Mouse (Mus musculus) cerebellum, postnatal 10 days (tissue): Measurements from ENCODE around the gene Bzw2.

Source experiments
- DNase-seq, 2 experiments: peaks; one replicate each; pipeline ENCODE4 v3.0.0; 2021; ENCODE audit warnings: mixed read lengths in 2 of 2

Bzw2 gene

DNA sequence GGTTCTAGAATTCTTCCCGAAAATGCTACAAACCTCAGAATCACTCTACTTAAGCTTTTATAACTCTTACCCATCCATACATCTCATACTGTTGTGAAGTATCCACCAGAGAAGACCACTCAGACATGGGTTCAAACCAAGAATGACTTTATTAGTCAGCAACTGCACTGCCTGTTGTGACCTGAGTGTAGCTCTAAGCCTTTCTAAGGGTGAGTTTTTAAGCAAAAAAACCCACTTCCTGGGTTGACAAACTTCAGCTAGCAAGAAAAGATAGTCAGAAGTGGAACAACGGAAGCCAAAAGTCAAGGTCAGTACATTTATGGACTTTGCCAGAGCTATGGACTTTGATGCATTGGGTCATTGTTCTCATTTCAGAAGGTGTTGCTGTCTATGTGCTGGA lies 90.3 kb downstream of the Bzw2 start:
- DNase-seq: no peak

DNA sequence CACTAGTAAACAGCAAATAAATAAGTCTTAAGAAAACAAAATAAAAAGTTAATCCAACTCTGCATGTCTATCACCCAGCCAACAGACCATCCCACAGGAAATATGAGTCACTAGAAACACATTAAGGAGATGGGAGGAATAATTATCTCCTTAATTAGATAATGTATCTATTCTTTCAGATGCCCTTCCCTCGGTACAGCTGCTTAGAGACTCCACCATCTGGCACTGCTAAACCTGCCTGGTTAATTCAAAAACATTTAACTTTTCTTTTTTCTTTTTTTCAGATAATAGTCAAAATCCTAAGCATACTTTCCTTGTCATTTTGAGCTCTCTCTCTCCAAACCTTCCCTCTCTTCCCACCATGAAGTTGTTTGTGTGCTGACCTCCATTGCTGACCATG lies 92.0 kb downstream of the Bzw2 start:
- no peak for DNase-seq

DNA sequence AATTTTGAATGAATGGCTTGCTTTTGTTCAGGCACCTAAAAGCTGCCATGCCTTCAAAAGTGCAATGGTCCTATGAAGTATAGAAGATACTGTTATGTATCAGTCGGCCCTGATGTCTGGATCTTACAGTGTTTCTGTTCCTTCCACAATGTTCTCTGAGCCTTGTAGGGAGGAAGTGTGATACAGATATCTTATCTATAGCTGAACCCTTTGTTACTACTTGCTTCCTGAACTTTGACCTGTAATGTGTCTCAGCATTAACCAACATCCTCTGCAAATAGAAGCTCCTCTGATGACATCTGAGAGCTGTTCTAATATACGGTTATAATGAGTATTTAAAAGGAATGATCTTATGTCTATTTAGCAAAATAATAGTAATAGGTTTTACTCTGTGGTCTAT lies 100.2 kb downstream of the Bzw2 start:
- no peak for DNase-seq

DNA sequence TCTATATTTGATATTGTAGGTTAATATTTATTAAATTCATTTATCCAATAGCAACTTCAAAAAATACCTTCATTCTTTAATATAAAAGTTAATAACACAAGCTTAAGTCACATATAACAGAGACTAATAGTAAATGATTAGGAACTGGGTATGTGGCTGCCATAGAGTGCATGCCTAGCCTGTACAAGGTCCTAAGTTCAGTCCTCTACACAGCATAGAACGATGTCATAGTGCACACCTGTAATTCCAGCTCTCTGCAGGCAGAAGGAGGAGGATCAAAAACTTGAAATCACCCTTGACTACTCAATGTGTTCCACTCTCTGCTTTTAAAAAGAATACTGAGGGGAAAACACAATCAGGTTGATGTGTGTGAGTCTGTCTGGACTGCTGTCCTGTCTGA lies 107.6 kb downstream of the Bzw2 start:
- DNase-seq: no peak

DNA sequence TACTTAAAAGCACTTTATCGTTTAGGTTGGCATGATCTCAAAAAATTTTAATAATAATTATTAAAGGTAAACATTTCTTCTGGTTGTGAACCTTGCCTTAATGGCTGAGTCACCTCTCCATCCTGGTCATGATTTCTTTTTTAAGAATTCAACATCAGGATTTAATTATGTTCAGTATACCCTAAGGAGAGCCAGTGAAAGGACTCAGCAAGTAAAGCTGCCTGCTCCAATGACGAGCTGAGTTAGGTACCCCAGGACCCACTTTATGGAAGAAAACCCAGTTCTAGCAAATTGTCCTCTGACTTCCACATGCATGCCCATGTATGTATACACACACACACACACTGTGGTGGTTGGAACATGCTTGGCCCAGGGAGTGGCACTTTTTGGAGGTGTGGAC lies 110.3 kb downstream of the Bzw2 start:
- no peak for DNase-seq

DNA sequence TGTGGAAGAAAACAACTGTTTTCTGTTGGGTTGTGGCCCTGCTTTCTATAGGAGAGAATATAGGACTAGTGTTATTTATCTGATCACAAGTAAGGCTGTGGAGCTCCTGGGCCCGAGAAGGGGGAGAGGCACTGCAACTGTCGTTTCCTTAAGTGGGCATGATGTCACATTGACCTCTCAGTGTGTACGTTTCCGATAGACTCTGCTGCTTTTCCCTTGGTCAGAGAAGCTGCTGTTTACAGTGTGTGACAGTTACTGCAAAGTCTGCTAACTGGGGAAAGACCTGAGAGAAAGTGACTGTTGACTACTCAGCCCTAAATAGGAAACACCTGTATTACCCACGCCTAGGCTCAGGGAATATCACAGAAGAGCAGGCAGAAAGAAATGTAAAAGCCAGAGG lies 111.7 kb downstream of the Bzw2 start:
- no peak for DNase-seq

DNA sequence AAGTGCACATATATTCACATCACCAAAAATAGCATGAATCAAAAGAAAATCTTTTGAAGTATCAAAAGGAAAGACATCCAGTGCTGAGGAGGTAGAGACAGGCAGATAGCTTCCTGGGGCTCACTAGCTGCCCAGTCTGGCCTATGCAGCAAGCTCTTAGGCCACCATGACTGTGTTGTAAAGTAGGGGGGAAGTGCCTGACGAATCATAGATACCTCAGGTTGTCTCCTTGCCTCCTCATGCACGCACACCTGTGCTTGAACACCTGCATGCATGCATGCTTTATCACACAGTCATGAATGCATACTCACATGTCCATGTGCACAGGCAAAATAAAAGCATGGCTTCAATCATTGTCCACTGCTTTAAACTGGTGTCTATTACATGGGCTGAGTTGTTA lies 113.2 kb downstream of the Bzw2 start:
- no peak for DNase-seq

DNA sequence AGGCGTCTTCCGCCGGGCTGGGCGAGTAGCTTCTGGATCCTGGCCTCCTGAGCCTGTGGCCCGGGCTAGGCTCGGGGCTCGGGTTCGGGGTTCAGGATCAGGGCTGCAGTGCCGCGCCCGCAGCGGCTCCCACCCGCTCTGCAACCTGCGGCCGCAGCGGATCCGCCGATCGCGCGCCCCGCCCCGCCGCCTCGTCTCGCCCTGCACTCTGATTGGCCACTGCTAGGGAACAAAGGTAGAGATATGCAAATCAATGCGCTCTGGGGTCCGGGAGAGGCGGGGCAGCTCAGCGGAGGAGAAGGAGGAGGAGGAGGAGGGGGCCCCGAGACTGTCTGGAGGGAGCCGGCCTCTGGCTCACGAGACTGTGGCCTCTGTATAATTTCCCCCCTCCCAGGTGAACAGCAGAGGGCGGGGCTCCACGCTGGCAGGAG lies 115.5 kb downstream of the Bzw2 start, which contains the start of gene Tspan13:
Gene Tspan13 (minus strand): TSS at position 153 of the 431 bp plus-strand sequence.
- DNase-seq: peak; percentile 95 to 96
